Mouse (Mus musculus) lung, postnatal 0 days (tissue): ENCODE results near the gene Thnsl2.
A peak's percentile ranks its signal among the peaks of the same experiment; 100 is the strongest.

Source experiments
- CTCF ChIP-seq: IDR thresholded peaks from 2 replicates; pipeline ENCODE4 v1.5.1; 2016; ENCODE audit warnings: antibody characterized with exemption, mild to moderate bottlenecking
- EP300 ChIP-seq: IDR thresholded peaks from 2 replicates; pipeline ENCODE4 v1.6.1; 2016; ENCODE audit warnings: antibody characterized with exemption, mild to moderate bottlenecking, control low read depth

DNA sequence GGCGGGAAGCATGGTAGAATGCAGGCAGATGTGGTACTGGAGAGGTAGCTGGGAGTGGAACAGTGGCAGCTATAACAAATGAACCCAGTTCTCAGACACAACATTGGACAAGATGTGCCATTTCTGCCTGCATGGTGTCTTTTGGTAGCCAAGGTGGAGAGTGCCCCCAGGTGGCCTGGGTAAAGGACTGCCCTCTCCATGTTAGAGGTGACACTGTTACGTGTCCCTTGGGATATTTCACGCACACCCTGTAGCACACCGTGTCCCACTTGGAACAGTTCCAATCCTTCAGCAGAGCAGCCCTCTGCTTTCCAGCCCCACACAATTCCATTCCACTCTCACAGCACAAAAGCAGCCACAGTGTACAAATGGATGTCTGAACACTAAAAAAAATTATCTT lies 18.0 kb upstream of the Thnsl2 start:
- TF ChIP-seq CTCF = peak; percentile 51
- no peak for TF ChIP-seq EP300
